Mouse (Mus musculus) megakaryocyte, adult 5-6 weeks (primary cell): ENCODE data around the gene Vta1. TPM values are rescaled to one million over a fixed set of nuclear protein-coding genes. Genes with fewer than 3 reads are reported as not detected.

Source experiments
- ATAC-seq: 2 replicates; pipeline ENCODE4 v1.8.0; 2016; ENCODE audit warnings: mild to moderate bottlenecking, inconsistent platforms; ENCODE audit not compliant: poor library complexity, severe bottlenecking
- total RNA-seq, 2 experiments: library from RNA; stranded (forward) in 1 of 2; stranded (reverse) in 1 of 2; fragments of 153-499, 151-499 nt in 1 of 2; fragments of 221-1000, 200-1000 nt in 1 of 2; gene quantifications; 2 replicates each; pipeline versions ENCODE4 v1.2.3 to v1.2.4; 2015 to 2017

Vta1 gene
- total RNA-seq (2015) (71.7 and 92.2 TPM in 2 replicates), total RNA-seq (2017) (60.9 and 72.9 TPM in 2 replicates)

- ATAC-seq = peak; percentile 99
These were observed at the start of gene Vta1, which contains the start of gene Nmbr for GRCm38 (mm10) chr10:14705072-14706066. Gene Vta1 (minus strand): TSS chr10:14705560. Gene Nmbr (plus strand): TSS chr10:14705591.

DNA sequence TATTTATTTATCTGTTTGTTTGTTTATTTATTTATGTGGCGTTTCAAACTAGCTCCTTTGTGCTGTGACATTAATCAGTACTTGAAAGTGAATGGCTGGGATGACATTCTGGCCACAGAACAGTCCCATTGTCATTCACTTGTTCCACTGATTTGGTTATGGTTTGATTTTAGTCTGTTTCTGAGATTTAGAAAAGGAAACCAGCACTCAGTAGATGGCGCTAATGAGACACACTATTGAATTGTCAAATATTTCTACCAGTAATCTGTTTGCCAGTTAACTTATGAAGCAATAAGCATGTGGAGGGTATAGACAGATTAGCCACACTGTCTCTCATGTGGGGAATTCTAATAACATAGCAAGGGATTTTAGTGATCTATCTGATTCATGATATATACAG lies 28.9 kb upstream of the Vta1 start:
- no peak for ATAC-seq

DNA sequence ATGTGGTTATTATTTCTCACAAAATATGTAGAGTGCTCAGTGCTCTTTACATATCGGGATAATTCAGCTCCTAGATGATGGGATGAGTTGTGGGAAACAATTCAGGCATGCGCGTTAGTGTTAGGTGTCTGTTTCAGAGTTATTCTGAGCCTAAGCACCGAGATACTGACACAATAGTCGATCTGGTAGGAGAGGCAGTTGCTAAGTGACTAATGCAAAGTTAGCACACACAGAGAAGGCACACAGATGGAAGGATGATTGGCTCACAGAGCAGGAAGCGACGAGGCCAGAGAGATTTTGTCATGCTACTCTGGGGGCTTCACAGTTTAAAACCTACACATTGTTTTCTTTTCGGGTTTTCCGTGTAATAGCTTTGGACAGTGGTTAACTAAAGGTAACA lies 20.3 kb upstream of the Vta1 start:
- no peak for ATAC-seq

- no peak for ATAC-seq
These were observed 12.8 kb upstream of the Vta1 start, which contains the start of gene Gje1 for GRCm38 (mm10) chr10:14718114-14718513. Gene Gje1 (minus strand): TSS chr10:14718214.

GRCm38 (mm10) chr10:14703830-14704420 lies 1.4 kb downstream of the Vta1 start:
- ATAC-seq = no peak

- no peak for ATAC-seq
These were observed 2.1 kb downstream of the Vta1 start for GRCm38 (mm10) chr10:14703239-14703638.

DNA sequence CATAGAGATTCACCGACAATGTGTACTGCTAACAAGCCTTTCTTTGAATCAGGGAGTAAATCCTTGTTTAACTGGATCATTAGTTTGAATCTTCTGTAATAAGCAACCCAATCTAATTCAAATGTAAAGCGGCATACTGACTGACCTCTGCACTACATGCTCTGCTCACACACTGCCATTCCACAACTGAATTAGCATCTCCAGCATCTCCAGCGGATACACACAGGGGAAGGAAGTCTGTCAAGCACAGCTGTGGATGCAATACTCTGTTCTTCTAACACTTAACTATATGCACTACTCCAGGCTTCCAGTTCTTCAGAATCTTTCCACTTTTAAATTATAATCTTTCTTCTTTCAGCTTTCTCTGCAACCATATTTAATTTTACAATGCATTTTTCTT lies 15.0 kb downstream of the Vta1 start:
- ATAC-seq = no peak

- no peak for ATAC-seq
These were observed 16.4 kb downstream of the Vta1 start for GRCm38 (mm10) chr10:14688785-14689442.

DNA sequence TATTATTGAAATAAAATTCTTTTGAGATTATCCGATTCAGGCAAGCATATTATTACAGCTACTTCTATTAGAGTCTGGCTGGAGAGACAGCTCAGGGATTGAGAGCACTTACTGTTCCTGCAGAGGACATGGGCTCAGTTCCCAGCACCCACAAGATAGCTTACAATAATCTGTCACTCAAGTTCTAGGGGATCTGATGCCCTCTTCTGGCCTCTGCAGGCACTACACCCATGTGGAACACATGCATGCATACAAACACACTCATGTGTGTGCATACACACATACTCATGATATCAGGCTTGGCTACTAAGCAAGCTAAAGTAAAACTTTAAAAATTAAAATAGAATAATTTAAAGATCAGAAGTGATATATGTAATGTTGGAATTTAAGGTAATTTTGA lies 19.7 kb downstream of the Vta1 start:
- no peak for ATAC-seq

DNA sequence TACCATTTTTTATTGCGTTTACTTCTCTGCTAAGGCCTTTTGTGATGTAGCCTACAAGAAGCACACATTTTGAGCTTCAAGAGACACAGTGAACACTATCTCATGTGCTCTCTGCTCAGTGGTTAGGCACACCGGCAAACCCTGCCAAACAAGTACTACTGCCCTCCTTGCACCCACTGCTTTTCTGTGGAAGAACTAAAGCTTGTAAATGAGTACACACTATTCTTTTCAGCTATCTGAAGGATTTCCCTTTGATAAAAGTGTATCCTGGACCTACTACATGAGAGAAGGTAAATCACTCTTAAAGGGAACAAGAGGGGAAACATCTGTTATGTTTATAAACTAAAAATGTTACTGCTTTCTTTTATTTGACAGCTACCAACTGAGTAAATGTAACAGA lies 39.2 kb downstream of the Vta1 start:
- ATAC-seq = no peak

DNA sequence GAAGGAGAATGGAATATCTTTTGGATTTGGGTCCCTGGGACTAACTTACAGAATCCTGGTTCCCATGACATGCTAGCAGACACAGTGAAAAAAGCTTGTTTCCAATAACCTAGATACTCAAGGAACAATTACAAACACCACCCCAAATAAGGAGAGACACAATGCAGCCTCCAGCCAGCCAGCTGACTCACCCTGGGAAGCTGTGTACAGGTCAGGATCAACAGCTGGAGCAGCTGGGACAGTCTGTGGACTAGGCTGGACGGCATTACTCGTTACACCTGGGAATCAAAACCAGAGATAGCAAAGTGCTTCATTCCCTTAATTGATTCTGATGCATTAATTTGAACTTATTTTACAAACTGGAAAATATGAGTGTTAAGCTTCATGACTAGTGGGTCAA lies 44.5 kb downstream of the Vta1 start:
- no peak for ATAC-seq

DNA sequence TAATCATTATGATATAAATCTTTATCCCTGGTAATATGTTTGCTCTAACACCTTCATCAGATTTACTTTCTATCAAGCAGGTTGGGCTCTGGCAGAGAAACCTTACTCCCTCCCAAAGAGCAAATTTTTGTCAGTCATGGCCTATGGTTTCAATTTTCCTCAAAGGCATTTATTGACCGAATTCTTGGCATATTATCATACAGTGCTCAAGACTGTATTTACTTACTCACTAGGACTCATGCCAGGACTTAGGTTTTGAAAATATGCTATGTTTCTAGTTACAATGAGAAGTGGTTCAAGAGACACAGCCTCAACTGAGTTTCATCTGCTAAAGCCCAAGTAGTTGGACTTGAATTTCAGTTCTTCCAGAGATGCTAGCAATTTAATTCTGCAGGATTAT lies 65.7 kb downstream of the Vta1 start:
- no peak for ATAC-seq

DNA sequence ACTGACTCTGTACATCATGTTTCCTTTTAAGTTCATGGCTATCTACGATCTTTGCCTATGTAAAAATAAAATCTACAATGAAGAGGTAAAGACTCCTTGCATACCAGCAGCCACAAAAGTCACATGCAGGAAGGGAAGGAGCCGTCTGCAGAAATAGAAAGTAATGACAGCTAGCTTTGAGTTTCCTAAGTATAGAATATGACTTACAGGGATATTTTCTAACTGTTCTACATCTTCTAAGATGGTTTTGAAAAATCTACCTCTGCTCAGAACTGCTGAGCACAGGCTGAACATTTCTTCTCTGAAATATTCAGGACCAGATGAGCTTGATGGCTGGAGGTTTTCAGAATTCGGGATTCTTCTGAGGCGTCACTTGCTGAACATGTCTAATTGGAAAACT lies 66.3 kb downstream of the Vta1 start:
- no peak for ATAC-seq

DNA sequence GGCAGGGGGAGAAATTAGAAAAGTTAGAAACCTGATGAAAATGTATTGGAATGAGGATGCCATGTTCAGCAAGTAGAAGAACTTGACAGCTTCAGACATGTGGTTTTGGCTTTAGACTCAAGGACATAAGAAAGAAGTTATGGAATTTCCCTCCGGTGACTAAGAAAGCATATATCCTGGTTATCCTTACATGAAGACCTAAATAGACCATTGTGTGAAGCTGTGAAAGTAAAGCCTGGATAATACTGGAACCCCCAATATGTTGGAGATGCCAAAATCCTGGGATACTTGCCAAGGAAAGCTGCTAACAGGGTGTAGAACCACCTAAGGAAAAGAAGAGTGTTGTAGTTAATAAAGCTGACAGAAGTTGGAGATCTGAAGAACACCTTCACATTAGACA lies 79.7 kb downstream of the Vta1 start:
- ATAC-seq = no peak

DNA sequence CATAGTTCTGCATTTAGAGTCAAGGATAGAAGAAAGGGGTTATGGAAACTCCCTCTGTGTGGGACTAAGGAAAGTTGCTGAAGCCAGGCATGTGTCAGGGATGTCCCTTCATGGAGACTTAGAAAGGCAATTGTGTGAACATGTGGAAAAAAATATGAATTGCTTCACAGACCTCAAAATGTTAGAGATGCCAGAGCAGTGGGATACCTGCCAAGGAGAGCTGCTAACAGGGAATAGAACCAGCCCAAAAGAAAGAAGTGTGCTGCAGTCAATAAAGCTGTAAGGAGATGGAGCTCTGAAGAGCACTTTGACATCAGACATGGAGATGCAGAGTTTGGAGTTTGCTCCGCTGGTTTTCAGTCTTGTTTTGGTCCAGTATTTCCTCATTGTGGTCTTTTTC lies 86.2 kb downstream of the Vta1 start:
- no peak for ATAC-seq

DNA sequence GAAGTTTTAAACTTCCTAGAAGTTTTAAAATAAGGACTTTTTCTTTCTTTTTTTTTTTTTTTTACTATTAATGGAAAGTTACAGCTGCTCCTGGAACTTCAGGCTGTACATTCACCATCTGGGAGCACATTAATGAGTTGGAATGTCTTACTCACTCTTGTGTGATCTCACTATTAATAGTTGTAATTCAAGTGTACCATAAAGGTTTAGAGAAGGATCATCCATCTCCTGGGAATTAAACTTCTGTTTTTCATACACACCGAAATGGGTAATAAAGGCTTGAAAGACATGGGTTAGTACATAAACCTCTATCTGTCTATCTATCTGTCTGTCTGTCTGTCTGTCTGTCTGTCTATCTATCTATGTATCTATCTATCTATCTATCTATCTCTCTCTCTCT lies 87.1 kb downstream of the Vta1 start:
- no peak for ATAC-seq

DNA sequence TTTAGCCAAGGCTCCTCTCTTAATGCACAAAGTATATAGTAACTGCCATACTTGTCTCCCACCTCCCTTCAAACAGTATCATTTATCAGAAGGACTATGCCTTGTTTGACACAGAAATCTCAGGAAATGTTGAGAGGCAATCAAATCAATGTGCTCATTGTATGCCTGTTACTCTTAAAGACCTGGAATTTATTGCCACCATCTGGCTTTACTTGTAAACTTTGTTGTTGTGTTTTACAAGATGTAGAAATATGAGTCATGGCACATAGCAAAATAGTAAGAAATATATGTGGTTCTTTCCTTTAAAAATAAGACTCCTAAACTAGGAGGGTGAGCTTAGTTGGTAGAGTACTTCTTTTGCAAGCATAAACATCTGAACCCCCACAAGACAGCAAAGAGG lies 89.9 kb downstream of the Vta1 start:
- no peak for ATAC-seq

- ATAC-seq = no peak
These were observed 97.8 kb downstream of the Vta1 start for GRCm38 (mm10) chr10:14607597-14607996.
